Comparison of ENCODE assay signal across 8 mouse cellular contexts in the genomic region with DNA sequence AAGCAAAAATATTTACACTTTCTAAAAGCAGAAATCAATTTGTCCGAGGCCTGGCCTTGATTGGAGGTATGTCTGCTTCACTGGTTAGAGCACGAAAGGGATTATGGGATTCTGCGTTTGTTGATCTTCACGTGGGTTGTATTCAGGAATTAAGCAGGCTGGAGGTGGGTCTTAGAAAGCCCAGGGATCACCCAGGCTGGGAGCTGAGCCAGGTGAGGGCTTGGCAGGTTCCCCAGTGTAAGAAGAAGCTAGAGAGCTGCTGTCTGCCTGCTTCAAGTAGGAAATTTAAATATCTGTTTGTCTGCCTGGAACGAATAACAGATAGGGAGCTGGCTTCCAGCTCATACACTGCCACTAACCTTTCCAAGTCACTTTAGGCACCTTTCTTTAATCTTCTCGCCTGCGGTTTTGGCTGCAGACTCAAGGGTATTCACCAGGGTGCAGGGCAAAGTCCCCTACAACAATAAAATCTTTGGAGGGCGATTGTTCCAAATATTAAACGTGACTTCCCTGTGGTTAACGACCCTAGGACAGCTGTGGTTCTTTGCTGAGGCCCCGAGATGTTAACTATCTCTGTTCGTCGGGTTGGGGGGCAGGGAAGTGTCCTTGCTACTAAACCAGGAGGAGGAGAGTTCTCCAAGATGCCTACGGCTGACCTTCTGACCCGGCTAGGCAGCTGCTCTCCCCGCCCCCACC.
DNase-seq lines count a peak whose midpoint lies in the region; ATAC-seq and TF ChIP-seq lines count a peak whose summit lies in the region.

No protein-coding gene starts in this region.

- H3K27ac ChIP-seq in cerebellum, adult 2 months (ENCODE audit: insufficient read depth, low read length) = no peak overlapping the region
- H3K27ac ChIP-seq in hindbrain, embryonic 15.5 days (replicated peaks) = no peak overlapping the region; the same call in 1 of the 2 replicates
- H3K27ac ChIP-seq in midbrain, embryonic 16.5 days (ENCODE audit: low read length) = no peak overlapping the region

- no peak overlapping the region for H3K4me3 ChIP-seq in cerebellum, adult 2 months (replicated peaks; ENCODE audit: insufficient read depth, low read depth, low read length)
- no peak overlapping the region for H3K4me3 ChIP-seq in hindbrain, embryonic 15.5 days
- no peak overlapping the region for H3K4me3 ChIP-seq in midbrain, embryonic 16.5 days (ENCODE audit: low read depth, low read length)

- ATAC-seq in cerebellum, adult (ENCODE audit: insufficient number of reproducible peaks, low FRiP score, low TSS enrichment) = no peak
- no peak for ATAC-seq in hindbrain, embryonic 15.5 days (ENCODE audit: low FRiP score, low read depth)
- ATAC-seq in midbrain, embryonic 16.5 days = no peak
- ATAC-seq in activated CD4-positive, CD25-positive, alpha-beta regulatory T cell, adult 4 months = no peak

- peak overlapping the region; percentile 56; the same call in 1 of the 2 replicates for H3K4me2 ChIP-seq in hindbrain, embryonic 15.5 days
- peak overlapping the region; percentile 64; the same call in 1 of the 2 replicates for H3K4me2 ChIP-seq in midbrain, embryonic 16.5 days (ENCODE audit: low read length)

- H3K9ac ChIP-seq in hindbrain, embryonic 15.5 days = no peak overlapping the region
- H3K9ac ChIP-seq in midbrain, embryonic 16.5 days (ENCODE audit: low read depth, low read length) = no peak overlapping the region

- H3K4me1 ChIP-seq in cerebellum, adult 2 months (ENCODE audit: control insufficient read depth, insufficient read depth, low read length) = no peaks in the 10 kb centered on the region
- H3K4me1 ChIP-seq in hindbrain, embryonic 15.5 days (replicated peaks) = peaks cover 23% of the 10 kb centered on the region
- peaks cover 16% of the 10 kb centered on the region for H3K4me1 ChIP-seq in midbrain, embryonic 16.5 days (ENCODE audit: control insufficient read depth, insufficient read depth, low read length)

- H3K27me3 ChIP-seq in cerebellum, adult 2 months (ENCODE audit: control insufficient read depth, insufficient read depth, low read length) = no peaks in the 10 kb centered on the region
- H3K27me3 ChIP-seq in hindbrain, embryonic 15.5 days = 0 out of 2 replicates have a peak, but pooled peaks cover 3% of the 10 kb centered on the region
- peaks cover 5% of the 10 kb centered on the region; the same call in 1 of the 2 replicates for H3K27me3 ChIP-seq in midbrain, embryonic 16.5 days (ENCODE audit: control insufficient read depth, insufficient read depth, low read depth, low read length)

- no peaks in the 10 kb centered on the region for H3K36me3 ChIP-seq in hindbrain, embryonic 15.5 days
- H3K36me3 ChIP-seq in midbrain, embryonic 16.5 days (ENCODE audit: control insufficient read depth, insufficient read depth, low read length) = no peaks in the 10 kb centered on the region

- WGBS in cerebellum, adult 2 months = 32% methylated on average over 16 of the region's 16 CpGs
- 9% methylated on average over 16 of the region's 16 CpGs for WGBS in hindbrain, embryonic 15.5 days
- 8% methylated on average over 16 of the region's 16 CpGs for WGBS in midbrain, embryonic 16.5 days

- DNase-seq in cerebellum, adult 2 months = peak; percentile 17 to 24
- DNase-seq in gastrocnemius, postnatal 10 days = peak; percentile 45
- DNase-seq in liver = peak; percentile 12
- no peak for DNase-seq in spleen, postnatal 10 days (ENCODE audit: low spot score in 2 of 2)

- TF ChIP-seq POLR2A in cerebellum, adult 2 months (IDR thresholded peaks at IDR 0.05; ENCODE audit: borderline replicate concordance, insufficient read depth, low read length) = no peak

- no peaks in the 10 kb centered on the region for H3K9me3 ChIP-seq in hindbrain, embryonic 15.5 days
- no peaks in the 10 kb centered on the region for H3K9me3 ChIP-seq in midbrain, embryonic 16.5 days (replicated peaks; ENCODE audit: control insufficient read depth, low read length, poor library complexity, severe bottlenecking)

- TF ChIP-seq CTCF in cerebellum, adult 2 months (IDR thresholded peaks at IDR 0.05; ENCODE audit: borderline replicate concordance, insufficient read depth, low read depth, low read length) = no peak

Comparison
In these comparisons a context has a peak if more than half of its experiments do, and no peak if none do; other contexts are left out.
1. DNase-seq: peak in cerebellum, adult 2 months (2 of 2), gastrocnemius, postnatal 10 days (single experiment) and liver (single experiment); none in spleen, postnatal 10 days (0 of 2).